Mouse (Mus musculus): ENCODE results near the gene Epb41l4b. TPM values are rescaled to one million over a fixed set of nuclear protein-coding genes. Genes with fewer than 3 reads are reported as not detected.

Gene Epb41l4b
- polyA plus RNA-seq, 1 experiment from 2014 or later, result 1.2 TPM

DNA sequence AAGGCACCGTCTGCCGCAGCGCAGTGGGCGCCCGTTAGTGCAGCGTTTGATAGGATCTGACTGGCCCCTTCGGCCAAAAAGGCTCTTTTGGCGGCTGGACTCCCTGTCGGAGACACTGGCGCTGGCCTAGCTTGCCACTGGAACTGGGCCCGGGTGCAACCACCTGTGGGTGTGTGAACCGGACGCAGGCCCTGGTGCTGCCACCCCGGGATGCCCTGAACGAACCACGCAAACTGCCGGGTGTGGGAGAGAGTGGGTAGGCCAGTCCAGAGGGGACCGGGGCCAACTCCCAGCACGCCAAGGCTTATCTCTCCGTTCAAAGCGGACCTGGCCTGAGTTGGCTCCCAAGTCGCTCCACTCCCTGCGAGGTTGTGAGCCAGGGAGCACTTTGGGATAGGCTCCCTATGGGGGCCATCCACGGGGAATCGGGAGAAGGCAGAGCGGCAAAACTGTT is 1.3 kb downstream of the Epb41l4b start:
- 2% methylated on average over 26 of the region's 26 CpGs for WGBS
- Histone ChIP-seq H3K4me1 (peaks cover 46% of the 10 kb centered on the region), H3K27me3 (replicated peaks; ENCODE audit: low read depth, poor library complexity, severe bottlenecking) (peaks cover 76% of the 10 kb centered on the region), H3K9me3 (no peaks in the 10 kb centered on the region), H3K36me3 (replicated peaks) (no peaks in the 10 kb centered on the region), H3K27ac (replicated peaks) (no peak overlapping the region), H3K4me3 (peak overlapping the region; percentile 76)
- DNase-seq (ENCODE audit: low spot score), result peak; percentile 61

DNA sequence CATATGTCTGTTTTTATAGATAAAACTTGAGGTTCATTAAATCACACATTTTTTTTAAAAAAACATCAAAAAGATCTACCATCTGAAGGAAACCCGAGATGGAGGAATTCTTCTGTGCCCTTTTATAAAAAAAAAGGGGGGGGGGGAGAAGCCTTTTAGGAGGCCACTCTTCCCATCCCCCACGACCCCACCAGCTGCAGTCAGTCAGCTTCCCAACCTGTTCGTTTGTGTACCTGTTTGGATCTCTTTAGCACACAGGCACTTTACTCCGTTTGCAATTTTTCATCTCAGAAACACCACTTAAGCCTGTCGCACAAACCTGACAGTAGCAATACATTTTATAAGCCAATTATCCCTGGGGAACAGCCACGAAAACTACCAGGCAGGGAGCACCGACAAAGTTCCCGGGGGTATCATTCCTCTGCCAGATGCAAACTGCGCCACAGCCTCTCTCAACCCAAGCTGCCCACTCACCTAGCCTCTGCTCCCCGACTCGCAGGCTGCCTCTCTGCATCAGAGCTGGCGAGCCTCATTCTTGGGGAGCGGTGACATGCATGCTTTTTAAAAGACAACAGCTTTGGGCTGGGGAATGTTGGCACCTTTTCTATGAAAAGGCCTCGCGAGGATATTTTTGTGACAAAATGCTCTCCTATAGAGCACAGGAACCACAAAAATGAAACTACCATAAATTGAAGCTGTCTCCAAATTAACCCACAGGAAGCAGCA is 2.1 kb downstream of the Epb41l4b start:
- peak; percentile 34 for DNase-seq (ENCODE audit: low spot score)
- 22% methylated on average over 15 of the region's 15 CpGs for WGBS
- H3K27me3 ChIP-seq (replicated peaks; ENCODE audit: low read depth, poor library complexity, severe bottlenecking), result peaks cover 76% of the 10 kb centered on the region
- H3K36me3 ChIP-seq (replicated peaks), result no peaks in the 10 kb centered on the region
- no peak overlapping the region for H3K27ac ChIP-seq (replicated peaks)
- peak overlapping the region; percentile 76; the same call in 1 of the 2 replicates for H3K4me3 ChIP-seq
- no peaks in the 10 kb centered on the region for H3K9me3 ChIP-seq
- peaks cover 48% of the 10 kb centered on the region for H3K4me1 ChIP-seq

DNA sequence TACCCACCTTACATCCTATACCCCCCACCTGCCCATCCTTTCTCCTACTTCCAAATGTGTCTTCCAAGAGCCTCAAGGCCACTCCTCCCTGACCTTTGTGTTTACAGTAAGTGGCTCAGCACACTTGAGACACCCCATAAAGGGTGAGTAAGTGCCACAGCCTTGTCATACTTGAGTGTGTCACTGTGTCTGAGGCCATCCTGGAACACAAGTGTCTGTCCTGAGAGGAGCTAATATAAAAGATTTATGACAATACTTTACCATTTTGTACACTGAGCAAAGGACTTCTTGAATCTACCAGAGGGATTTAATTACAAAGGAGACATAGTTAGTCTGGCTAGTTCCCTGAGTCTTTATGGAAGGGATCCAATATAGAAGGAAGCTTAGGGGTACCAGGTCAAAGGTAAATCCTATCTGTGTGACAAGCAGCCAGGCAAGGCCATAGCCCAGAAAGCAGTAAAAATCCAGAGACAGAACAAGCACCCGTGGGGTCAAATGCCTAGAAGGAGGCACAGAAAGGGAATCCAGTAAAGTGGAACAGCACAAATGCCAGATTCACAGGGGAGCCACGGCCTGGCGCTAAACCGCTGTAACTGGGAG is 2.9 kb downstream of the Epb41l4b start:
- peaks cover 48% of the 10 kb centered on the region for H3K4me1 ChIP-seq
- H3K4me3 ChIP-seq, result no peak overlapping the region
- H3K27me3 ChIP-seq (replicated peaks; ENCODE audit: low read depth, poor library complexity, severe bottlenecking), result peaks cover 72% of the 10 kb centered on the region
- no peaks in the 10 kb centered on the region for H3K36me3 ChIP-seq (replicated peaks)
- no peak overlapping the region for H3K27ac ChIP-seq (replicated peaks)
- WGBS, result 40% methylated on average over 4 of the region's 4 CpGs
- DNase-seq (ENCODE audit: low spot score), result no peak
- no peaks in the 10 kb centered on the region for H3K9me3 ChIP-seq

DNA sequence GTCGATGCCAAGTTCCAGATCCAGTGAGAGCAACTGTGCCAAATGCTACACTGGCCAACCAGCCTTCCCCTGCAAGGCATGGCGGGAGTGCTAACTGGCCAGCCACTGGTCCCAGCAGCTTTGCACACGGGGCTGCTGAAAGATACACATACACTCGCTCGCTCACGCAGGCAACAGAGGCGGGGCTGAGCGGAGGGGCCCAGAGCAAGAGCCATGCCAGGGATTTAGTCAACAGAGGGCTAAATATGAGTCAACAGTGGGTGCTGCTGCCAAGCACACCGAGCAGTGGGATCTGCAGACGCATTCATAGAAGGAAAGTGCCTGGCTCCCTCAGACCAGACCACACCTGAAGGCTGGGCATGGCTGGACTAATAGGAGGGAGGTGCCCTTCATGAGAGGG is 3.8 kb downstream of the Epb41l4b start:
- Histone ChIP-seq H3K4me3 (no peak overlapping the region), H3K27me3 (replicated peaks; ENCODE audit: low read depth, poor library complexity, severe bottlenecking) (peaks cover 63% of the 10 kb centered on the region), H3K4me1 (peaks cover 50% of the 10 kb centered on the region), H3K36me3 (replicated peaks) (no peaks in the 10 kb centered on the region), H3K27ac (replicated peaks) (no peak overlapping the region), H3K9me3 (no peaks in the 10 kb centered on the region)
- 68% methylated on average over 10 of the region's 10 CpGs for WGBS
- DNase-seq (ENCODE audit: low spot score), result no peak

DNA sequence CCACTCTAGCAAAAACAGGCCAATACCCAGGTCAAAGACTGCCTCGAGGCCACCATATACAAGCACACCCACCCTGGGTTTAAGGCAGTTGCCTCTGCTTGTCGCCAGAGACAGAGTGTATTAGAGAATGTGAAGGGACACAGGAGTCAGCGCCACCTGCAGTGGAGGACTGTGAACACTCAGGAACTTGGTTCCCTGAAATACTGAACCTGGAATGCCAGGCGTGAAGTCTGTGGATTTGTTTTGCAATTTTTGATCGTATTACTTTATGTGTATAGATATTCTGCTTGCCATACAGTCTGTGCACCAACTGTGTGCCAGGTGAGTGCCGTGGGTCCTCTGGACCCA is 5.2 kb downstream of the Epb41l4b start:
- Histone ChIP-seq H3K9me3 (no peaks in the 10 kb centered on the region), H3K27me3 (replicated peaks; ENCODE audit: low read depth, poor library complexity, severe bottlenecking) (peaks cover 54% of the 10 kb centered on the region), H3K4me1 (peaks cover 47% of the 10 kb centered on the region), H3K4me3 (no peak overlapping the region), H3K27ac (replicated peaks) (no peak overlapping the region), H3K36me3 (replicated peaks) (no peaks in the 10 kb centered on the region)
- WGBS, result 73% methylated on average over 6 of the region's 6 CpGs
- no peak for DNase-seq (ENCODE audit: low spot score)

DNA sequence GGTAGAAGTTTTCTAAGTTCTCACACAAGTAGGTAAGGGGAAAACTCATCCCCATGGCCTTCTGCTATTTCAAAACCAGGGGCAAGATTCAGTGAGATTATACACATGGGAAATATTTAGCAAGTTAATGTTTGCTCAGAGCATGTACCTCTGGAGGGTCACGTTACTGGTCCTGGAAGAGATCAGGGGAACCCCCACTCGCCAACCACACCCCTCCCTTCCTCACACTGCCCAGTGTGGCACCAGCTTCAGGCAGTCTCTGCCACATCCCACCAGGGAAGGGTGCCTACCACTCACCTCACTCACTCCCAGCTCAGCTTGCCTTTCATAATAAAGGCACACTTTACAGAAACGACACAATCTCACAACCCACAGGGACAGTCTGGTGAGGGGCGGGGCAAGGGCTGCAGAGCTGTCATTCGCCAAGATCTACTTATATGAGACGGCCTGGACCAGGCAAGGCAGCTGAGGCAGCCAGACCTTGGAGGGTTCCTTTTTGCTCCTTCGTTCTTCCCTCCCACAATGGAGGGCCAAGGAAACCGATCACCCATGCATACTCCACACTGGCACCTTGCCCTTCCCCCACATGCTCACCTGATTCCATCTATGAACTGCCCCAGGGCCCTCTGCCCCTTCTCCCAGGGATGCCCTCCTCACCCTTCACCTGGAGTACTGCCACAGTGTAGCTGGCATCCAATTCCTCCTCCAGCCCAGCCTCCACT is 5.7 kb downstream of the Epb41l4b start:
- Histone ChIP-seq H3K27me3 (replicated peaks; ENCODE audit: low read depth, poor library complexity, severe bottlenecking) (peaks cover 51% of the 10 kb centered on the region), H3K4me3 (no peak overlapping the region), H3K36me3 (replicated peaks) (no peaks in the 10 kb centered on the region), H3K9me3 (no peaks in the 10 kb centered on the region), H3K4me1 (peaks cover 43% of the 10 kb centered on the region), H3K27ac (replicated peaks) (no peak overlapping the region)
- 76% methylated on average over 8 of the region's 8 CpGs for WGBS
- no peak for DNase-seq (ENCODE audit: low spot score)

DNA sequence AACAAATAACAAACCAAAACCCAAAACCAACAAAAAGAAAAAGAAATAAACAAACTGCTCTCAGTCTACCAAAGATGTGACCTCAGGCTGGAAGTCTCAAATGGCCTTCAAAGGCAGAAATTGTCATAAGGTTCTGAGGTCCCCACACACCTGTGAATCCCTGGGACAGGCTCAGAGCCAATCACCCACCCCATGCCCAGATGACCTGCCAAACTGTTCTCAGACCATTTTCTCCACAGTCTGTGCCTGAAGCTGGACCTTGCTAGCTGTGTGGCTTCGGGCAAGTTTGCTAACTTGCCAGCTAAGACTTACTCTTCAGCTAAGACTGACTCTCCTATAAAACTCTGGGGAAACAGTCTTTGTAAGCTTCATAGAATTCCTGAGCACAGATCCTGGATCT is 7.8 kb downstream of the Epb41l4b start:
- H3K4me1 ChIP-seq, result peaks cover 22% of the 10 kb centered on the region
- no peaks in the 10 kb centered on the region for H3K36me3 ChIP-seq (replicated peaks)
- DNase-seq (ENCODE audit: low spot score), result no peak
- 76% methylated on average over 1 of the region's 1 CpGs for WGBS
- no peaks in the 10 kb centered on the region for H3K9me3 ChIP-seq
- no peak overlapping the region for H3K27ac ChIP-seq (replicated peaks)
- peaks cover 30% of the 10 kb centered on the region for H3K27me3 ChIP-seq (replicated peaks; ENCODE audit: low read depth, poor library complexity, severe bottlenecking)
- no peak overlapping the region for H3K4me3 ChIP-seq

DNA sequence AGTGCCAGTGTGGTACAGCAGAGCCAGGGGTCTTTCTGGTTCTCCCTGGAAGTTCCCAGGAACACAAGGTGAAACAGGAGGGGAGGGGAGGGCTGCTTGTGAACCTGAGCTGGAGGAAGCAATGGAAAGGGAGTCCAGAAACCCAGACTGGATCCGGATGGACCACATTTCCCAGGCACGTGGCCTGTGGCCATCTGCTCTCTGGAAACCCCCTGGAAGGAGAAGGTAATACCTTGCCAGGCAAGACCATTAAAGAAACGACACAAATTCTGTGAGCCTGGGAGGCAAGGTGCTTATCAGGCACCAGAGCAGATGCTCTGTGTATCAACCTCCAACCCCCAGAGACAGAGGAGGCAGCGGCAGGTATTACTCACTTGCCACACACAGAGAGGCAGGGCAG is 8.7 kb downstream of the Epb41l4b start:
- Histone ChIP-seq H3K27ac (replicated peaks) (no peak overlapping the region), H3K4me3 (no peak overlapping the region), H3K36me3 (replicated peaks) (no peaks in the 10 kb centered on the region), H3K9me3 (no peaks in the 10 kb centered on the region), H3K4me1 (peaks cover 17% of the 10 kb centered on the region), H3K27me3 (replicated peaks; ENCODE audit: low read depth, poor library complexity, severe bottlenecking) (peaks cover 21% of the 10 kb centered on the region)
- DNase-seq (ENCODE audit: low spot score), result no peak
- WGBS, result 63% methylated on average over 4 of the region's 4 CpGs

DNA sequence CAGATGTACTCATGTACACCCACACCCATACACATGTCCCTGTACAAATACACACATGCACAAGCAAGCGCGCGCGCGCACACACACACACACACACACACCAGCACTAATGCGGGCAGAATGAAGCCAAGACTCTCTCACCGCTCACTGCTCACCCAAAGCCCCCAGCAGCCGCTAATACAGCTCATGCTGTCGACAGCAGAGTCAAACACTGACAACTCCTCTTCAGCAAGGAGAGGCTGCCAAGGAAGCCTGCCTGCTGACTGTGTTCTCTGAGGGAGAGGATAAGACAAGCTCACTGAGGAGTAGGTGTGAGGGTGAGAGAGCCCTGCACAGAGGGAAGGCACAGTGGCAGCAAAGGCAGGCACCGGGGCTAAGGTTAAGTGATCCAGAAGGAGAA is 11.4 kb downstream of the Epb41l4b start:
- DNase-seq (ENCODE audit: low spot score), result no peak
- Histone ChIP-seq H3K27me3 (replicated peaks; ENCODE audit: low read depth, poor library complexity, severe bottlenecking) (no peaks in the 10 kb centered on the region; the same call in 1 of the 2 replicates), H3K36me3 (replicated peaks) (no peaks in the 10 kb centered on the region), H3K4me3 (no peak overlapping the region), H3K27ac (replicated peaks) (no peak overlapping the region), H3K4me1 (peaks cover 6% of the 10 kb centered on the region; the same call in 1 of the 2 replicates), H3K9me3 (no peaks in the 10 kb centered on the region)
- 88% methylated on average over 10 of the region's 10 CpGs for WGBS

DNA sequence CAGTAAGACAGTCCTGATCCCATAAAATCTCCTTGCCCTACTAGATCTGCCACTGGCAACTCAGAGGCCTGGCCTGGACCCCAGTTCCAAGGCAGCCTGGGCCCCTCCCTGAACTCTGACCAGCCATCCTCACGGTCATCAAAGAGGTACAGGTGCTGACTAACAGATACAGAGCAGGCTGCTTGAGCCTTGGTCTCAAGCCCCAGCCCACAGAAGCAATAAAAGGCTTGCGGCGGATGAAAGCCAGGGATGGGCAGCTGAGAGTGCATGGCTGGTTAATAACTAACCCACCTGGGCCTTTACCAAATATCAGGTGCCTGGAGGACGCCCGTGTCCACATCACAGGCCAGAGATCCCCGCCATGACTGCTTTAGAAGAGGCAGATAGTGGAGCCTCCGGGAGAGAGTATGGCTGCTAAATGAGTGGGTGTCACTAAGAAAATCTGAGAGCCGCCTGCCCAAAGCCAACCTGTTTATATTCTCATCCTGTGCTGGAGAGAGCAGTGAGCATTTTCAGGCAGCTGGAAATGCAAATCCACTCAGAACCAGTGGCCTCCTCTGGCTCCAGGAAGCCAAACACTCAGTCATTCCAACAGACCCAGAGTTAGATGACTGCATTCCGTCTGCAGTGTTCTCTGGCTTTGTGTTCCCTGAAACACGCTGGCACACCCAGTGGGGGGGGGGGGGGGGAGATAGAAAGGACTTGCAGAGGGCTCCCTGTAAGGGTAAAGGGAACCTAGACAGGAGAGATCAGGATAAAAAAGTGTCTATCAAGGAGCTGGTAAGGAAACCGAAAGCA is 13.3 kb downstream of the Epb41l4b start:
- 72% methylated on average over 11 of the region's 11 CpGs for WGBS
- no peaks in the 10 kb centered on the region for H3K27me3 ChIP-seq (replicated peaks; ENCODE audit: low read depth, poor library complexity, severe bottlenecking)
- no peaks in the 10 kb centered on the region for H3K9me3 ChIP-seq
- DNase-seq (ENCODE audit: low spot score), result no peak
- H3K27ac ChIP-seq (replicated peaks), result no peak overlapping the region
- H3K4me1 ChIP-seq, result peaks cover 4% of the 10 kb centered on the region; the same call in 1 of the 2 replicates
- no peak overlapping the region for H3K4me3 ChIP-seq
- H3K36me3 ChIP-seq (replicated peaks), result no peaks in the 10 kb centered on the region

DNA sequence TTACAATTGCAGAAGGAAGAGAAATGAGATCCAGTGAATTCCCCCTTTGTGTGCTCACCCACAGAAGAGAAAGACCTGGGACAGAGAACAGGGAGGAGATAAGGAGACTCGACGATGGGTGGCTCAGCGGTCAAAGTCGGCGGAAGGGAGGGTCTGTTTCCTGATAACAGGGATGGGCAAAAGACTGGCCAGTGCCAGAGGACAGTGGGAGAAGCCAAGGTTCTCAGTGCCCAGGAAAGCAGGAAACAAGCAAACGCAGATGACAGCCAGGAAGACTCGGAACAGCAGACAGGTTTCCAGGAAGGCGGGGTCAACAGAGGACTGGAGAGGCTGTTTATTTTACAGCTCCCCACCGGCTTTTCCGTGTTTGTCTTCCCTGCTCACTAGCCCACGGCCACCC is 20.2 kb downstream of the Epb41l4b start:
- H3K4me1 ChIP-seq, result no peaks in the 10 kb centered on the region
- no peak overlapping the region for H3K27ac ChIP-seq (replicated peaks)
- no peaks in the 10 kb centered on the region for H3K9me3 ChIP-seq
- no peak overlapping the region for H3K4me3 ChIP-seq
- 55% methylated on average over 11 of the region's 11 CpGs for WGBS
- H3K27me3 ChIP-seq (replicated peaks; ENCODE audit: low read depth, poor library complexity, severe bottlenecking), result no peaks in the 10 kb centered on the region
- no peak for DNase-seq (ENCODE audit: low spot score)
- H3K36me3 ChIP-seq (replicated peaks), result no peaks in the 10 kb centered on the region

DNA sequence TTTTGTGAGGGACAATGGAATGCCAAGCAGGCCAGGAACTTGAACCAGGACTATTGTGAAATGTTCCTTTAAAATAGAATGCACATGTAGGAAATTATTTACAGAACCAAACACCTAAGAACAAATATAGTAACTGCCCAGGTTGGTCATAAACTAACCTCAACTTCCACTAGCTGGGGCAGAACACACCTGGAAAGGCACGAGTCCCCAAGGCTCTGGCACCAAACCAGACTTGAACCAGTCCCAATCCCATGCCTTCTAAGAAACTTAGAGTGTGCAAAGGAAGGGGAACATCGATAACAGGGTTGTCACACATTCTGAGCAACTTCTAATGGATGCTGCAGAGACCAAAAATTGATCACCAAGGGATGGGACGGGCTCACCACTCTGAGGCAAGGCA is 21.1 kb downstream of the Epb41l4b start:
- no peak overlapping the region for H3K27ac ChIP-seq (replicated peaks)
- no peak for DNase-seq (ENCODE audit: low spot score)
- no peaks in the 10 kb centered on the region for H3K9me3 ChIP-seq
- no peaks in the 10 kb centered on the region for H3K4me1 ChIP-seq
- H3K4me3 ChIP-seq, result no peak overlapping the region
- H3K27me3 ChIP-seq (replicated peaks; ENCODE audit: low read depth, poor library complexity, severe bottlenecking), result no peaks in the 10 kb centered on the region
- H3K36me3 ChIP-seq (replicated peaks), result no peaks in the 10 kb centered on the region
- 87% methylated on average over 3 of the region's 3 CpGs for WGBS
